Mouse (Mus musculus) adipocyte (in vitro differentiated cells): ENCODE data around the gene Cd300ld2.
"Not testable (repeated sequence)": the region's sequence is repeated elsewhere in the genome, so short reads cannot be mapped to it uniquely, and the experiment has no call there.

Experiments
- DNase-seq: peaks from one replicate; pipeline ENCODE4 v3.0.0-alpha.2; 2016; ENCODE audit warnings: low spot score

Cd300ld2 gene

GRCm38 (mm10) chr11:115016093-115016492 lies at the start of gene Cd300ld2:
Cd300ld2 (minus strand) TSS chr11:115016193.
- DNase-seq: not testable (repeated sequence)

GRCm38 (mm10) chr11:115062077-115062476 lies 46.1 kb upstream of the Cd300ld2 start, which contains the start of gene Cd300e:
Cd300e (minus strand) TSS chr11:115062177.
- no peak for DNase-seq

- DNase-seq: no peak
These were observed 43.8 kb upstream of the Cd300ld2 start for GRCm38 (mm10) chr11:115059797-115060196.

GRCm38 (mm10) chr11:115058701-115059100 lies 42.7 kb upstream of the Cd300ld2 start:
- no peak for DNase-seq

GRCm38 (mm10) chr11:115054537-115054936 lies 38.5 kb upstream of the Cd300ld2 start:
- no peak for DNase-seq

- no peak for DNase-seq
These were observed 37.0 kb upstream of the Cd300ld2 start for GRCm38 (mm10) chr11:115052991-115053390.

GRCm38 (mm10) chr11:115052206-115052605 lies 36.2 kb upstream of the Cd300ld2 start:
- DNase-seq: peak; percentile 68

GRCm38 (mm10) chr11:115049282-115049895 lies 33.4 kb upstream of the Cd300ld2 start:
- DNase-seq: peak; percentile 25

GRCm38 (mm10) chr11:115048259-115048658 lies 32.3 kb upstream of the Cd300ld2 start, which contains the start of gene Cd300ld3:
Cd300ld3 (minus strand) TSS chr11:115048409.
- DNase-seq: no peak

- not testable (repeated sequence) for DNase-seq
These were observed 21.7 kb upstream of the Cd300ld2 start, which contains the start of gene Cd300ld5 for GRCm38 (mm10) chr11:115037669-115038068. Cd300ld5 (minus strand) TSS chr11:115037769.

GRCm38 (mm10) chr11:115026912-115027311 lies 10.9 kb upstream of the Cd300ld2 start, which contains the start of gene Cd300ld4:
Cd300ld4 (minus strand) TSS chr11:115027012.
- DNase-seq: not testable (repeated sequence)

- DNase-seq: no peak
These were observed 11.9 kb downstream of the Cd300ld2 start for GRCm38 (mm10) chr11:115004070-115004469.

- no peak for DNase-seq
These were observed 14.4 kb downstream of the Cd300ld2 start, which contains the start of gene Cd300c2 for GRCm38 (mm10) chr11:115001474-115002040. Cd300c2 (minus strand) TSS chr11:115001880.

GRCm38 (mm10) chr11:114989793-114990192 lies 26.2 kb downstream of the Cd300ld2 start, which contains the start of gene Cd300ld:
Cd300ld (minus strand) TSS chr11:114989922.
- no peak for DNase-seq

- peak; percentile 88 for DNase-seq
These were observed 34.1 kb downstream of the Cd300ld2 start for GRCm38 (mm10) chr11:114981866-114982265.

- no peak for DNase-seq
These were observed 43.3 kb downstream of the Cd300ld2 start for GRCm38 (mm10) chr11:114972726-114973125.

- no peak for DNase-seq
These were observed 47.2 kb downstream of the Cd300ld2 start, which contains the start of gene Cd300c for GRCm38 (mm10) chr11:114968752-114969207. Cd300c (minus strand) TSS chr11:114969157.

- DNase-seq: peak; percentile 67
These were observed 50.7 kb downstream of the Cd300ld2 start for GRCm38 (mm10) chr11:114965182-114965828.

GRCm38 (mm10) chr11:114960369-114960768 lies 55.6 kb downstream of the Cd300ld2 start:
- DNase-seq: no peak
